Mouse (Mus musculus) bone marrow macrophage, adult 2 months (primary cell): ENCODE results near the gene Fam168a.

Source experiments
- CTCF ChIP-seq: IDR thresholded peaks from 2 replicates; pipeline ENCODE4 v1.5.1; 2012; ENCODE audit warnings: low read depth, mild to moderate bottlenecking, low read length, moderate library complexity
- POLR2A ChIP-seq: IDR thresholded peaks from 2 replicates; pipeline ENCODE4 v1.6.1; 2012; ENCODE audit warnings: mild to moderate bottlenecking, low read depth, low read length, borderline replicate concordance

- TF ChIP-seq CTCF: no peak
- no peak for TF ChIP-seq POLR2A
Measured at GRCm38 (mm10) chr7:100840906-100841305, 134.5 kb downstream of the Fam168a start.
